Mouse (Mus musculus): ENCODE results near the gene Bag3.

- TF ChIP-seq TAL1 (IDR thresholded peaks at IDR 0.05; ENCODE audit: low read length) (no peak), GATA1 (IDR thresholded peaks at IDR 0.05; ENCODE audit: low read length) (no peak)
Measured at GRCm38 (mm10) chr7:128531929-128532328, 8.5 kb downstream of the Bag3 start.
